Mouse (Mus musculus) telencephalon, adult 2 months (tissue): ENCODE measurements at regions not wholly inside any gene's neighbourhood (a gene's known extent, or its start where the extent isn't known, plus 50 kb on each side); places are given as distances from the start of the nearest gene placed in this dataset.
"Not testable (repeated sequence)": the region's sequence is repeated elsewhere in the genome, so short reads cannot be mapped to it uniquely, and the experiment has no call there.

Source experiments
- DNase-seq: peaks from one replicate; pipeline ENCODE4 v3.0.0-alpha.2; 2011; ENCODE audit warnings: low read depth, low spot score

DNA sequence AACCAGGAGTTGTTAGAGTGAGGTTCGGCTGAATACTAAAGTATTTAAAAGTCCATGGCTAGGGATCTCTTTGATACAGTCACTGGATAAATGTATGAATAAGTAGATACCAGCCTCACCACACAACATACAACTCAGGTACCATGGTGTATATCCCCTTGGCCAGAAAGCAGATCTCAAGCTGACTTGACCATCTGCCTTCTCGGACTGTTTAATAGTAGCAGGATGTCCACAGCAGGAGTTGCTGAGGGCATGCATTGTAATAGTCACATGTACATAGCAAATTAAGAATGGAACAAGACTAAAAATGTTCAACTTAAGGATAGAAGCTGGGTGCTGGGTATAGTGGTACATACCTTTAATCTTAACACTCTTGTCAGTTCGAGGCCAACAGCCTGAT is 337.9 kb upstream of the Maf start:
- DNase-seq: no peak

DNA sequence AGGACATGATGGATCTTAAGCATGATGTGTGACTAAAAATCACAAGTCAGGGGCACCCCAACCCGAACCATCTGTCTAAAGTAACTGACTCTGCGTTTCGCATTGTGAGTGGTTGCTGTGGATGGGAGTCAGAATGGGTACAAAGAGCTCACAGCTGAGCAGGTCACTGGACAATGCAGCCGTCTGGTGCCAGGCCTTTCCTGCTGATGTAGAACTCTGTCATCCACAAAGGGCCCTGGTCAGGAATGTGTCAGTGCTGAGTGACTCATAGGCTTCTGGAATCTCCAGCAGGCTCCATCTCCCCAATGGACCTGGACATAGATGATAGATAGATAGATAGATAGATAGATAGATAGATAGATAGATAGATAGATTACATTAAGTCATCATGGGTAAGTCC is 335.8 kb upstream of the Maf start:
- no peak for DNase-seq

- DNase-seq: no peak
These were observed 323.4 kb upstream of the Maf start for GRCm38 (mm10) chr8:116030966-116031365.

- DNase-seq: peak; percentile 19
These were observed 317.7 kb upstream of the Maf start for GRCm38 (mm10) chr8:116025321-116025720.

DNA sequence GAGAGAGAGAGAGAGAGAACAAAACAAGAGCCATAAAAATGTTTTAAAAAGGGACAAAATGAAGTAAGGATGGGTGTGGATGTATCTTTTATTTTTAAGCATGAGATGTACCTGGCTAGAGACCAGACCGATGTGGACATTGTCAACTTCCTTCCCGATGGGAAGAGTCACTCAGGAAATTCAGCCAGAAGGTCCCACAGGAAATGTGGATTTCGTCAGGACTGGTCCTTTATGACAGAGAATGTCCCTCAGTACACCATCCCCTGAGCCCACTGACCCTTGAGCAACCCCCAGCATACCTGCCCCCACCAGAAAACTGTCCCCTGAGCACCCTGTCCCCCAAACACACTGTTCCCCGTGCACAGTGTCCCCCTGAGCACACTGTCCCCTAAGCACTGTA is 317.2 kb upstream of the Maf start:
- DNase-seq: no peak

DNA sequence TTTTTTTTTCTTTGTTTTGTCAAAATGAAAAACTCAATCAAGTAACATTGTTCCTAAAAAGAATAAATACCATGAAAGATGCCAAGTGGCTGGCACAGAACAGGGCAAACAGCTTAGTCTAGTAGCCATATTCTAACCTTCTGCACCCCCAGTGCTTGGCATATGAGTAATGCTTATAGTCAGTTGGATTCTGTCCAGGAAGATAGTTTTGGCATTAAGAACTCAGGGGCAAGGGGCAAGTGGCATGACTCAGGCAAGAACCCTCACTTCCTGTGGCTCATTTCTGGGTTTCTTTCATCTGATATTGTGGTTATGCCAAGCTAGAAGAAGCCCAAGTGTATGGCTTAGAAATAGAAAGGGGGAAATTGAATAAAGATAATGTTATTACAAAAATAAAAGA is 314.1 kb upstream of the Maf start:
- DNase-seq: no peak

- DNase-seq: no peak
These were observed 287.7 kb upstream of the Maf start for GRCm38 (mm10) chr8:115995320-115995719.

GRCm38 (mm10) chr8:115991989-115992388 is 284.4 kb upstream of the Maf start:
- no peak for DNase-seq

GRCm38 (mm10) chr8:115983397-115983796 is 275.8 kb upstream of the Maf start:
- DNase-seq: no peak

DNA sequence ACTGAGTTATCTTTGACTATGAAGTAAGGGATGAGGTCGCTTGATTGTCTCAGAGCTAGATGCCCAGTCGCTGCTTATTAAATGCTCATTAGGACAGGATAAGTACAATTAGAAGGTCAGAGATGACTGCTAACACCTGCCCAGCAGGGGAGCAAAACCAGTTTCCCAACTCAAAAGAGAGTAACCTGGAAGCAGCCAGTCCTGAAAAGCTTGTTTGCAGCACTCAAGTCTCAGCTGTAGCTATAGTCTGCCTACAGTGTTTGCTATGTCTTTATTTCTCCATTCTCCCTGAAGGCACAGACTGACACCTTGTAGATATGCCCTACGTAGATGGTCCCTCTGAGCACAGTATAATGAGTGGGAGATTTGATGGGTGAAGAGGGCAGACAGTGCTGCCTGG is 274.7 kb upstream of the Maf start:
- DNase-seq: no peak

DNA sequence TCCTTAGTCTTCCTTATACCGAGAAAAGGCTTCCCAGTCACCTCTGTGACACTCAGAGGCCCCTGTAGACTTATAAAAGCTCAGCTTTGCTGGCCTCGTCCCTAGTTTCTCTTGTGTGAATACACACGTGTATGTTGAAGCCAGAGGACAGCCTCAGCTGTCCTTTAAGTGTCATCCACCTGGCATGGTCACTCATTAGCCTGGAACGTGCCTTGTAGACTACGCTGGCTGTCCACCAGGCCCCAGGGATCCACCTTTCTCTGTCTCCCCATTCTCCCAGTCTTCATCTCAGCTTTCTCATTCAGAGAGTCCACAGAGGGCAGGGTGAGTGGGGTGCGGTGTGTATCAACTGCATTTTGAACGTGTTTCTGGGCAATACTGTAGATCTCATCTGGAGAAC is 273.8 kb upstream of the Maf start:
- DNase-seq: no peak

- no peak for DNase-seq
These were observed 273.0 kb upstream of the Maf start for GRCm38 (mm10) chr8:115980616-115981015.

DNA sequence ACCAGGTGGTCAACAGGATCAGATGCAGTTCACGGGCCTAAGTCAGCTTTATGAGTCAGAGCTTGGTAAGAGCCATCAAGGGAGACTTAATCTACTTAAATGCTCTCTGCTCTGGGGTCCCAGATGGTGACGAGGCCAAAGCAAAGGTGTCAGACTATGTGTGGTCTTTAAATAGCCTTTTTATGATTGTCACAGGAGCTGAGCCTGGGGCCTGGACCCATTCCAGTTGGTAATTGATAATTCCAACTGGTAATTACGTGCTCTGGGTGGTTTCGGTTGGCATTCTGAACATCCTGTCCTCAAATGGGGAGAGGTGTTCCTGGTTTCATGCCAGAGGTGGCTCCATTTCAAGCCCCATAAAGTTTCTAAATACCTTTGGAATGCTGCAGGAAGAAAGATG is 269.6 kb upstream of the Maf start:
- no peak for DNase-seq

DNA sequence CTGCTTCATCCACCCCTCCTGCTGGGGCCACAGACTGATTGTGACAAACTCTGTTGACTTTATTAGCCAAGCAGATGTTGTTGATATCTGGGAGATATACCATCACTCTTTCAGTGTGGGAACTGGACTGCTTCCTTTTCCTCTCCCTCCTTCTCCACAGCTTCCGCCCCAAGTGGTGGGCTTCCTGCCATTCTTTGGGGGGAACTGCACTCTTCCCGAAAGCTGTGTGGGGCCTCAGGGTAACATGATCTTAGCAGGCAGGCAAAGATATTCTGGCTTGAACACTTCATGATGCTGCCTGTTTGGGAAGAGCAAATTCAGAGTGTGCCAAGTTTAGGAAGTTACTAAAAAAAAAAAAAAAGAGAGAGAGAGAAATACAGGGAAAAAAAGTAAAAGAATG is 267.1 kb upstream of the Maf start:
- no peak for DNase-seq

DNA sequence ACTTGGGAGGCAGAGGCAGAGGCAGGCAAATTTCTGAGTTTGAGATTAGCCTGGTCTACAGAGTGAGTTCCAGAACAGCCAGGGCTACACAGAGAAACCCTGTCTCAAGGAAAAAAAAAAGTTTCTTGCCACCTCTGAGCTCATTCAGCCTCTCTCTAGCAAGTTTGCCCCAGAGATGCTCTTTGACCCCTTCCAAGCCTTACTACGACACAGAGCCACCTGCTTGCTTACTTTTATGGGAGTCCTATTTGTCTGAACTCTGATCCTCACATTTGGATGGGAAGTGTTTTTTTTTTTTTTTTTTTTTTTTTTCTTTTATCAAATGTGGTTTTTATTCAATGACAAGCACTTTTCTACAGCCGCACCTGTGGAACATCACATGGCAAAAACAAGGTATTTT is 263.8 kb upstream of the Maf start:
- DNase-seq: not testable (repeated sequence)

- no peak for DNase-seq
These were observed 260.5 kb upstream of the Maf start for GRCm38 (mm10) chr8:115968121-115968520.

GRCm38 (mm10) chr8:115965981-115966380 is 258.4 kb upstream of the Maf start:
- no peak for DNase-seq

DNA sequence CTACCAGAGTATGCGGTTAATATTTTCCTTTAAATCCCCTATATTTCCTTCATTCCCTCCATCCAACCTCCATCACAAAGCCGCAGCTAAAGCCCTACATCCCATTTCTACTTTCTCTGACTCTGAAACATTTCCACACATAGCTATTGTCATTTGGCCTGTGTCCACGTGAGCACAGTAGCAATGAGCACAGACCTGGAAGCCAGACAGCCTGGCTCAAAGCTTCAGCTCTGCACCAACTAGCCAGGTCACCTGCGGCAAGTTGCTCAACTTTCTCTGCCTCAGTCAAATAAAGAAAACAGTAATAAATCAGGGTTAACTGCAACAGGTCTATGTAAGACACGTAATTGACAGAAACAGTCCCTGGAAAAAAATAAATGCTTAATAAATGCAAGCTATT is 247.8 kb upstream of the Maf start:
- no peak for DNase-seq

GRCm38 (mm10) chr8:115953783-115954470 is 246.3 kb upstream of the Maf start:
- DNase-seq: no peak

- DNase-seq: no peak
These were observed 244.9 kb upstream of the Maf start for GRCm38 (mm10) chr8:115952496-115952895.

DNA sequence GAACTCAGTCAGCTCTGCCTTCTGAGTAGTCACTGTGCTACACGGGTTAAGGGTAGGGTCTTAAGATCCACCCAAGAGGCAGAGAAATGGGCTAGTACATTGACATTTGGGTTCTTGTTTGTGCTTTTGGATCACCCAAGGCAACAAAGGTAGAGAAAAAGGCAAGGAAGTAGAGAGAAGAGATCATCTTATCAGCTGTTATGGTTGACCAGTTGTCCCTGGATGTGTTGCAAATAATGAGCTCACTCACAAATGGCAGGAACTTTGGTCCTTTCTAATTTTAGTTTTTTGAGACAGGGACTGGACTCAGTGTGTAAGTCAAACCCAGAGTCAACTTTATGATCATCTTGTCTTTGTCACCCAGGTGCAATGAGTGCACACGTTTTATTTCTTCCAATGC is 241.3 kb upstream of the Maf start:
- no peak for DNase-seq

GRCm38 (mm10) chr8:115948036-115948435 is 240.4 kb upstream of the Maf start:
- DNase-seq: no peak

GRCm38 (mm10) chr8:115942731-115943509 is 235.3 kb upstream of the Maf start:
- no peak for DNase-seq
